Mouse (Mus musculus): ENCODE measurements at regions not wholly inside any gene's neighbourhood (a gene's known extent, or its start where the extent isn't known, plus 50 kb on each side); places are given as distances from the start of the nearest gene placed in this dataset.

DNA sequence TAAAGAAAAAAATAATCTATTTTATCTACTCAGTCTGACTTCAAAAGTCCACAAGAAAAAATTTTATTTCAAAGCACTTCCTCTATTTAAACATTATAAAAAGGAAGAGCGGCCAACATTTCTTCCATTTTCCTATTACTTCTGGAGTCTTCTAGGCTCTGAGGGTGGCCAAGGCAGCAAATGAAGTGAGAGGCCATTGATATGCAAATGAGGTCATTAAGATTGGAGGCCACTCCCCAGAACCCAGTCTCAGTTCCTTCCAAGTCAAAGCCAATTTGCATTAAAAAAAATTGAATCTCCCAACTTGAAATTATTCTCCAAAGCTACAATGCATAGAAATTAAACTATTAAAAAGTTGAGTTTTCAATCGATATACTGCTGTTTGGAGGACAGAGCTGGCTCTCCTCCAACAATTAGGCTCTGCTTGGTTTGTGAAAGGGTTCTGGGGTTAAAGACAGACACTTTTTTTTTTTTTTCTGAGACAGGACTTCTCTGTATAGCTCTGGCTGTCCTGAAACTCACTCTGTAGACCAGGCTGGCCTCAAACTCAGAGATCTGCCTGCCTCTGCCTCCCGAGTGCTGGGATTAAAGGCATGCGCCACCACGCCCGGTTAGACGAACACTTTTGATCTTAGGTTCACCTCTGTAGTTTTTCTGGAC, 88.0 kb upstream of the Chd6 start:
- Histone ChIP-seq H3K9ac (replicated peaks; ENCODE audit: low read length) (no peak overlapping the region), H3K4me3 (ENCODE audit: low read depth, low read length) (no peak overlapping the region), H3K4me1 (ENCODE audit: control insufficient read depth, insufficient read depth, low read length) (no peaks in the 10 kb centered on the region), H3K4me2 (ENCODE audit: low read depth, low read length) (no peak overlapping the region), H3K27ac (replicated peaks; ENCODE audit: low read depth, low read length) (no peak overlapping the region), H3K27me3 (ENCODE audit: control insufficient read depth, insufficient read depth, low read length) (no peaks in the 10 kb centered on the region), H3K36me3 (replicated peaks; ENCODE audit: control insufficient read depth, insufficient read depth, low read depth, low read length) (no peaks in the 10 kb centered on the region), H3K9me3 (replicated peaks; ENCODE audit: control insufficient read depth, low read length) (no peaks in the 10 kb centered on the region)
- ATAC-seq (replicated peaks; ENCODE audit: insufficient number of reproducible peaks, low FRiP score, low TSS enrichment, low read depth), result no peak
- DNase-seq (ENCODE audit: low spot score), result no peak
- 94% methylated on average over 7 of the region's 7 CpGs for WGBS

DNA sequence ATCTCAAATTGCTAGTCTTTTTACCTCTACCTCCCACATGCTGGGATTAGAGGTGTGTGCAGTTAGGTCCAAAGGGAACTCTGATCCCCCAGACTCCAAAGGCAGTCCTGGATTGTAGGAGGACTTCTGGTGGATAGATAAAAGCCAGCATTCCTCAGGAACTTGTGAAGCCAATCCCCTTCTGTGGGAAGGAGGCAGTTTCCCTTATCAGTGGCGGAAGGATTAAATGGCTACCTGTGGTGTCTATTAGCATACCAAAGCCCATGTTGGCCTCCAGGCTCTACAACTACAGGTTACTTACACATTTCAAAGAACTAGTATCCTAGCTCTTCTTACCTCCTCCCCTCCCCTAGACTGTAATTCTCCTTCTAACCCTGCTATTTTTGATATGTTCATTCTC, 78.6 kb upstream of the Chd6 start:
- DNase-seq (ENCODE audit: low spot score) (no peak), ATAC-seq (replicated peaks; ENCODE audit: insufficient number of reproducible peaks, low FRiP score, low TSS enrichment, low read depth) (no peak)
- no peaks in the 10 kb centered on the region for H3K9me3 ChIP-seq (replicated peaks; ENCODE audit: control insufficient read depth, low read length)
- H3K36me3 ChIP-seq (replicated peaks; ENCODE audit: control insufficient read depth, insufficient read depth, low read depth, low read length), result no peaks in the 10 kb centered on the region
- H3K4me1 ChIP-seq (ENCODE audit: control insufficient read depth, insufficient read depth, low read length), result no peaks in the 10 kb centered on the region
- 53% methylated on average over 1 of the region's 1 CpGs for WGBS
- H3K27me3 ChIP-seq (ENCODE audit: control insufficient read depth, insufficient read depth, low read length), result no peaks in the 10 kb centered on the region
- H3K4me2 ChIP-seq (ENCODE audit: low read depth, low read length), result no peak overlapping the region
- H3K9ac ChIP-seq (replicated peaks; ENCODE audit: low read length), result no peak overlapping the region
- no peak overlapping the region for H3K27ac ChIP-seq (replicated peaks; ENCODE audit: low read depth, low read length)
- H3K4me3 ChIP-seq (ENCODE audit: low read depth, low read length), result no peak overlapping the region

DNA sequence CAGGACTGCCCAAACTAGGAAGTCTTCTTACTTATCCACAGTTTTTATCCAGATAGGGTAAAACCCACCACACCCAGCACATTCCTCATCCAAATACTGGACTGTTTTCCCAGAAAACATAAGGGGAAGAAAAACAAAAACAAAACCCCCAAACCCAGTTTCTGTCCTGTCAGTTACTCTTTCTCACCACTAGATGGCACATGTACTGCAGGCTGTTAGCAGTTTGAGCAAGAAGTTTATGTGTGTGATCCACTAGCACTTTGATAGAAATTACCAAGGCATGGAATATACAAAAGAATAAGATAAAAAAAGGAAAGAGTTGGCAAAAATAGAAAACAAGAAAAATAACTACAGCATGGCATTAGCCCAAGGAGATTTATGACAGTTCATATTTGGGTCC, 76.2 kb upstream of the Chd6 start:
- Histone ChIP-seq H3K4me2 (ENCODE audit: low read depth, low read length) (no peak overlapping the region), H3K4me3 (ENCODE audit: low read depth, low read length) (no peak overlapping the region), H3K4me1 (ENCODE audit: control insufficient read depth, insufficient read depth, low read length) (no peaks in the 10 kb centered on the region), H3K9me3 (replicated peaks; ENCODE audit: control insufficient read depth, low read length) (no peaks in the 10 kb centered on the region), H3K36me3 (replicated peaks; ENCODE audit: control insufficient read depth, insufficient read depth, low read depth, low read length) (no peaks in the 10 kb centered on the region), H3K9ac (replicated peaks; ENCODE audit: low read length) (no peak overlapping the region), H3K27ac (replicated peaks; ENCODE audit: low read depth, low read length) (no peak overlapping the region), H3K27me3 (ENCODE audit: control insufficient read depth, insufficient read depth, low read length) (no peaks in the 10 kb centered on the region)
- peak; percentile 38 for DNase-seq (ENCODE audit: low spot score)
- ATAC-seq (replicated peaks; ENCODE audit: insufficient number of reproducible peaks, low FRiP score, low TSS enrichment, low read depth), result no peak

DNA sequence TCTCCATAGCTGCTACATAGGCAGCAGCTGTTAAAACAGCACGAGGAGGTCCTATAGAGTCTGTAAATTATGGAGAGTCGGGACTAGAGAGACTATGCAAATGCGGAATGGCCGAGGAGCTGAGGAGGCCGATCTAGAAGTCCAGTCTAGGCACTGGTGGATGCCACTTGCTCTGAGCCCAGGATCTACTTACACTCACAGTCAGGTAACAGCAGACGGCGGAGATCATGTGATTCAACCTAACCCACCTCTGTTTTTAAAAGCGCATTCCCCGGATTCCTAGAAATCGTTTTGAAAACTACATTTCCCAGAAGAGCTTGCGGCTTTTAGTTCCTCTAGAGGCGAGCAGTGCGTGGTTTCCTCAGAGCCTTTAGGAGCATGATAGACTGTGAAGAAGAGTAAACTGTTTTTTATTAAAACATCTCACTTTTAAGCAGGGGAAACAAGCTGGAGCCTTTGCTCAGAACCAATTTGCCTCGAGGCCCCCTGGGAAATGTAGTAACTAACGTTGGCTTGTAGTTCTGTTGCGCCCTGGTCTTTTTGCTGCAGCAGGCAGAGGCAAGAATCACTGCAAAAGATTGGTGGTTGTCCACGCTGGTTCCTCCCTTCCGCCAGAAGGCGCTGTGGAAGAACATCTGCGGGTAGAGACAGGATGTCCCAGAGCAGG, 68.6 kb upstream of the Chd6 start:
- DNase-seq (ENCODE audit: low spot score) (peak; percentile 83), ATAC-seq (replicated peaks; ENCODE audit: insufficient number of reproducible peaks, low FRiP score, low TSS enrichment, low read depth) (peak; percentile 79)
- peak overlapping the region; percentile 43 for H3K4me3 ChIP-seq (ENCODE audit: low read depth, low read length)
- peak overlapping the region; percentile 56 for H3K9ac ChIP-seq (replicated peaks; ENCODE audit: low read length)
- no peaks in the 10 kb centered on the region for H3K4me1 ChIP-seq (ENCODE audit: control insufficient read depth, insufficient read depth, low read length)
- WGBS, result 4% methylated on average over 20 of the region's 20 CpGs
- H3K4me2 ChIP-seq (ENCODE audit: low read depth, low read length), result peak overlapping the region; percentile 57
- H3K36me3 ChIP-seq (replicated peaks; ENCODE audit: control insufficient read depth, insufficient read depth, low read depth, low read length), result no peaks in the 10 kb centered on the region
- H3K9me3 ChIP-seq (replicated peaks; ENCODE audit: control insufficient read depth, low read length), result no peaks in the 10 kb centered on the region
- H3K27me3 ChIP-seq (ENCODE audit: control insufficient read depth, insufficient read depth, low read length), result no peaks in the 10 kb centered on the region
- 0 out of 2 replicates have a peak overlapping the region, but pooled peaks have one; percentile 28 for H3K27ac ChIP-seq (replicated peaks; ENCODE audit: low read depth, low read length)

DNA sequence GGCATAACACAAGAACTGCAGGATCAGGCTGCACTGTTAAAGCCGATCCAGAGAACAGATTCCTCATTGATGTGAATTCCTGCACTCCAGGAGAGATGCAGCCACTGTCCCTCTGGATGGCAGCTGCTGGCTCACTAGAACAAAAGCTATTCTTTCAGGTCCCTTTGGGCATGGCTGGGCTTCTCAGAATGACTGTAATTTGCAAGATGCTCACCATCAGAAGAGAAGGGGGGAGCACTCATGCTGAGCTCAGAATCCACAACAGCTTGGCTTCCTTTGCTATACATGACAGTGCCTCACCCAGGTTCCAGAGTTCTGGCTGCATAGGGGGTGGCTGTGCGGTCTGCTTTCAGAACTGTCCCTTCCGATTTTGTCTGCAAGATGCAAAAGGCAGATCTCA, 57.8 kb upstream of the Chd6 start:
- ATAC-seq (replicated peaks; ENCODE audit: insufficient number of reproducible peaks, low FRiP score, low TSS enrichment, low read depth), result no peak
- Histone ChIP-seq H3K27ac (replicated peaks; ENCODE audit: low read depth, low read length) (no peak overlapping the region), H3K4me2 (ENCODE audit: low read depth, low read length) (no peak overlapping the region), H3K36me3 (replicated peaks; ENCODE audit: control insufficient read depth, insufficient read depth, low read depth, low read length) (no peaks in the 10 kb centered on the region), H3K9me3 (replicated peaks; ENCODE audit: control insufficient read depth, low read length) (no peaks in the 10 kb centered on the region), H3K27me3 (ENCODE audit: control insufficient read depth, insufficient read depth, low read length) (no peaks in the 10 kb centered on the region), H3K4me1 (ENCODE audit: control insufficient read depth, insufficient read depth, low read length) (no peaks in the 10 kb centered on the region), H3K4me3 (ENCODE audit: low read depth, low read length) (no peak overlapping the region), H3K9ac (replicated peaks; ENCODE audit: low read length) (no peak overlapping the region)
- WGBS, result 16% methylated on average over 3 of the region's 3 CpGs
- no peak for DNase-seq (ENCODE audit: low spot score)

DNA sequence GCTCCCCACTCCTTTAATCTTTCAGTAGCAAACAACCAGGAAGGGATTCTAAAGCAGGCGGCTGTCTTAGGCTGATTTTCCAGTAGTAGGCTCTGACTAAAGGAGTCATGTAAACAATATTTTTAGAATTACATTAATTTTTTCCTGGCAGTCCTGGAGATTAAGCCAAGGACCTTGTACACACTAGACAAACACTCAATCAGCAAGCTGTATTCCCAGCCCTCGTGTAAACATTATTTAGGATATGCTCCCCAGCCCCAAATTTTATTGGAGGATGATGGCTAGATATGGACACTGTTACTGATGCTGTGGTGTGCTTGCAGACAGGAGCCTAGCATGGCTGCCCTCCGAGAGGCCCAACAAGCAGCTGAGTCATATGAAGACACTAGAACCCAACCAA, 56.6 kb upstream of the Chd6 start:
- DNase-seq (ENCODE audit: low spot score), result no peak
- Histone ChIP-seq H3K4me3 (ENCODE audit: low read depth, low read length) (no peak overlapping the region), H3K9ac (replicated peaks; ENCODE audit: low read length) (no peak overlapping the region), H3K27me3 (ENCODE audit: control insufficient read depth, insufficient read depth, low read length) (no peaks in the 10 kb centered on the region), H3K4me2 (ENCODE audit: low read depth, low read length) (no peak overlapping the region), H3K27ac (replicated peaks; ENCODE audit: low read depth, low read length) (no peak overlapping the region), H3K36me3 (replicated peaks; ENCODE audit: control insufficient read depth, insufficient read depth, low read depth, low read length) (no peaks in the 10 kb centered on the region), H3K9me3 (replicated peaks; ENCODE audit: control insufficient read depth, low read length) (no peaks in the 10 kb centered on the region), H3K4me1 (ENCODE audit: control insufficient read depth, insufficient read depth, low read length) (no peaks in the 10 kb centered on the region)
- WGBS, result 74% methylated on average over 3 of the region's 3 CpGs
- ATAC-seq (replicated peaks; ENCODE audit: insufficient number of reproducible peaks, low FRiP score, low TSS enrichment, low read depth), result no peak

DNA sequence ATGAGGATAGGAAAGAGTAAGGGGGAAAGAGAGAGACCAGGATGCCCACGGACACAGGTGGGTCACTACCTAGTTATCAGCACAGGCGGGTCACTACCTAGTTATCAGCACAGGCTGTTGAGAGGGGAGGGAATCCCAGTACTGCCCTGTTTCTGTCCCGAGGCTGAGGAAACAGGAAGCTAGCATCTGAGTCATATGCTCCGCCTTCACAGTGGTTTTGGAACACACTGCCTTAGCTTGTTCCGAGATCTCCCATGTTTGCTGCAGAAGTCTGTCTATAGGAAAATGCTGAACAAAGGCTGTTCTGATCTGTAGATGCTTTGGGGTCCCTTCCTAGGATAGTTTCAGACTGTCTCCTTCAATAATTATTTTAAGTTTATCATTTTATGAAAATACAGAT, 55.4 kb upstream of the Chd6 start:
- Histone ChIP-seq H3K27me3 (ENCODE audit: control insufficient read depth, insufficient read depth, low read length) (no peaks in the 10 kb centered on the region), H3K36me3 (replicated peaks; ENCODE audit: control insufficient read depth, insufficient read depth, low read depth, low read length) (no peaks in the 10 kb centered on the region), H3K9me3 (replicated peaks; ENCODE audit: control insufficient read depth, low read length) (no peaks in the 10 kb centered on the region), H3K4me2 (ENCODE audit: low read depth, low read length) (no peak overlapping the region), H3K27ac (replicated peaks; ENCODE audit: low read depth, low read length) (no peak overlapping the region), H3K4me3 (ENCODE audit: low read depth, low read length) (no peak overlapping the region), H3K9ac (replicated peaks; ENCODE audit: low read length) (no peak overlapping the region), H3K4me1 (ENCODE audit: control insufficient read depth, insufficient read depth, low read length) (no peaks in the 10 kb centered on the region)
- no peak for DNase-seq (ENCODE audit: low spot score)
- 53% methylated on average over 5 of the region's 5 CpGs for WGBS
- no peak for ATAC-seq (replicated peaks; ENCODE audit: insufficient number of reproducible peaks, low FRiP score, low TSS enrichment, low read depth)
